Comparison of ENCODE assay signal across 8 mouse cellular contexts in the genomic region with DNA sequence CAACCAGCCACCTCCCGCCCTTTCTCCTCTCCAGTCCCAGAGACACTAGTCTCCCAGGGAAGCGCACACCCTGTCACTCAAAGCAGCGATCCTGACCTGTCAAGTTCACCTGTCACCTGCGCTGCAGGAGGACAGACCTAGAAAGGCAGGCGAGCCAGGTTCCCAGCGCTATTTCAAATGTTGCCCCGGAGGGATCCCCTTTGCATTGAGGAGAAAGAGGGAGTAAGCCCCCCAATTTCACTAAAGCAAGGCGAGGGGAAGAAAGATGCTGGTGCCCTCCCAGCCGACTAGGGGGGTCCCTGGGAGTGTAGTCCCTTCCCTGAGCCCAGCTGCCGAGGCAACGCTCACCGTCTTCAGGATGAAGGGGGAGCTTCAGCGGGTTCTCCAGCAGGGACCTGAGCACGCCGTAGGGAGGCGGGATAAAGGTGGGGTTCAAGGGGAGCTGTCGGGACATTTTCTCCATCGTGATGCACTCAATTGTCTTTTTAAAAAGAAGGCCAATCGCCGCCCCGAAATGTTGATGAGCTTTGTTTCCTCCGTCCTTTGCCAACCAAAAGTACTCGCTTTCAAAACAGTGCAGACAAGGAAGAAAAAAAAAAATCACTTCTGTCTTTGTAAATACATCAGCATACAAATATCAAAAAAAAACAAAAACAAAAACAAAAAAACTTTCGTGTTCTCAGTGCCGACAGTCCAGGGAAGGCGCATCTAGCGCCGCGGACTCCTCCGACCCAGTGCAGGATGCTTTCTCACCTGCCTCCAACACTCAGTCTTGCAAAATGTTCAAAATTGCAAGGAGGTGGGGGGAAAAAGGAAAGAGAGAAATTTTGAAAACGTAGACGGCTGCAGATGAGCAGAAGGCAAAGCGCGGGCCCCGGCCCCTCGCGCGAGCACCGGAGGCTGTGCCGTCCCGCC. TPM values are rescaled to one million over a fixed set of nuclear protein-coding genes. Genes with fewer than 3 reads are reported as not detected.
DNase-seq lines count a peak whose midpoint lies in the region; ATAC-seq and TF ChIP-seq lines count a peak whose summit lies in the region.

No protein-coding gene starts in this region.

- DNase-seq in layer of hippocampus, adult 11-12 months (ENCODE audit: low spot score), result peak; percentile 20
- no peak for DNase-seq in layer of hippocampus, adult 9-10 months (ENCODE audit: low spot score)
- DNase-seq in Patski (ENCODE audit: low read depth, low spot score), result no peak
- peak; percentile 55 for DNase-seq in limb, embryonic 10.5 days (ENCODE audit: low spot score)
- DNase-seq in c-Kit-positive CD71-positive TER-119-positive erythroid progenitor cells, embryonic 14.5 days (ENCODE audit: low spot score), result no peak
- no peak for DNase-seq in left cerebral cortex, adult 8-10 months (ENCODE audit: low spot score in 2 of 2)

- no peaks in the 10 kb centered on the region for H3K9me3 ChIP-seq in heart, embryonic 13.5 days
- no peaks in the 10 kb centered on the region for H3K9me3 ChIP-seq in limb, embryonic 10.5 days (replicated peaks)
- no peaks in the 10 kb centered on the region for H3K9me3 ChIP-seq in neural tube, embryonic 13.5 days

- peak overlapping the region; percentile 62 for H3K4me3 ChIP-seq in heart, embryonic 13.5 days
- H3K4me3 ChIP-seq in limb, embryonic 10.5 days, result peak overlapping the region; percentile 53
- peak overlapping the region; percentile 53 for H3K4me3 ChIP-seq in neural tube, embryonic 13.5 days

- WGBS in heart, embryonic 13.5 days, result under 1% methylated on average over 41 of the region's 41 CpGs
- under 1% methylated on average over 40 of the region's 41 CpGs for WGBS in limb, embryonic 10.5 days
- WGBS in neural tube, embryonic 13.5 days, result under 1% methylated on average over 40 of the region's 41 CpGs

- H3K4me1 ChIP-seq in heart, embryonic 13.5 days, result peaks cover 32% of the 10 kb centered on the region
- H3K4me1 ChIP-seq in limb, embryonic 10.5 days, result peaks cover 24% of the 10 kb centered on the region
- peaks cover 28% of the 10 kb centered on the region for H3K4me1 ChIP-seq in neural tube, embryonic 13.5 days (replicated peaks)

- in situ Hi-C loops in Patski (cut with MboI; ENCODE audit: low pct_unique_long_range_greater_than_20kb), result no loop called here

- POLR2A ChIA-PET in Patski (lab: Charles Lee), result interaction anchor here (0.6 kb wide), 1 partner anchor 157 kb away, joined by 4 read pairs; no protein-coding TSS in a partner anchor

- H3K27ac ChIP-seq in heart, embryonic 13.5 days (replicated peaks), result no peak overlapping the region
- H3K27ac ChIP-seq in limb, embryonic 10.5 days, result 0 out of 2 replicates have a peak overlapping the region, but pooled peaks have one; percentile 20
- H3K27ac ChIP-seq in neural tube, embryonic 13.5 days (replicated peaks), result no peak overlapping the region; the same call in 1 of the 2 replicates

- peak overlapping the region; percentile 80 for H3K9ac ChIP-seq in heart, embryonic 13.5 days
- peak overlapping the region; percentile 72 for H3K9ac ChIP-seq in neural tube, embryonic 13.5 days

- ATAC-seq in Patski, result peak; percentile 28
- peak; percentile 17; the same call in 1 of the 2 replicates for ATAC-seq in heart, embryonic 13.5 days (ENCODE audit: extremely low read depth, insufficient number of reproducible peaks, low FRiP score, low TSS enrichment)
- peak; percentile 73 for ATAC-seq in neural tube, embryonic 13.5 days (ENCODE audit: low read depth)

- no peaks in the 10 kb centered on the region for H3K36me3 ChIP-seq in heart, embryonic 13.5 days
- H3K36me3 ChIP-seq in limb, embryonic 10.5 days, result no peaks in the 10 kb centered on the region
- no peaks in the 10 kb centered on the region for H3K36me3 ChIP-seq in neural tube, embryonic 13.5 days

- CTCF ChIA-PET in Patski (lab: Charles Lee), result no interaction called here

- peak overlapping the region; percentile 98 for H3K4me2 ChIP-seq in heart, embryonic 13.5 days
- H3K4me2 ChIP-seq in neural tube, embryonic 13.5 days, result peak overlapping the region; percentile 96

- peaks cover 20% of the 10 kb centered on the region for H3K27me3 ChIP-seq in Patski
- H3K27me3 ChIP-seq in heart, embryonic 13.5 days (replicated peaks), result peaks cover 39% of the 10 kb centered on the region
- H3K27me3 ChIP-seq in limb, embryonic 10.5 days (ENCODE audit: low read depth, poor library complexity, severe bottlenecking), result peaks cover 73% of the 10 kb centered on the region
- peaks cover 62% of the 10 kb centered on the region for H3K27me3 ChIP-seq in neural tube, embryonic 13.5 days

- no peak for TF ChIP-seq CTCF in Patski (IDR thresholded peaks at IDR 0.05)

RNA-seq across cellular contexts. Expression of gene Hlf, which starts 0.5 kb away (rescaled TPM):
- 0.22 TPM for polyA plus RNA-seq in Patski (2021)
- polyA plus RNA-seq in heart, embryonic 13.5 days (2015; fragmentation: Nextera tagmentation; extraction: Ambion mirVana), result 3.0 and 3.3 TPM in 2 replicates
- polyA plus RNA-seq in limb, embryonic 10.5 days (2016; fragmentation: Nextera tagmentation; extraction: Ambion mirVana), result 0.21 and 0.29 TPM in 2 replicates
- polyA plus RNA-seq in neural tube, embryonic 13.5 days (2015; fragmentation: Nextera tagmentation; extraction: Ambion mirVana), result 3.3 TPM in 2 replicates
- 100 to 1,000 TPM; 132 to 146 (median 139) TPM for total RNA-seq in left cerebral cortex, adult 8-10 months (2022)

Comparison
In these comparisons a context has a peak if more than half of its experiments do, and no peak if none do; other contexts are left out.
1. DNase-seq: peak in layer of hippocampus, adult 11-12 months (single experiment) and limb, embryonic 10.5 days (single experiment); none in layer of hippocampus, adult 9-10 months (single experiment), Patski (single experiment), c-Kit-positive CD71-positive TER-119-positive erythroid progenitor cells, embryonic 14.5 days (single experiment) and left cerebral cortex, adult 8-10 months (0 of 2).
2. ATAC-seq: peak in every context shown above with its lines; median percentile 73 in neural tube, embryonic 13.5 days; 28 in Patski; 17 in heart, embryonic 13.5 days.
3. Peak in every context shown above with its lines, with median percentiles within 50 percentile points of each other: H3K4me3 ChIP-seq.